Mouse (Mus musculus): ENCODE results near the gene Limk2.

Limk2 gene

GRCm38 (mm10) chr11:3302385-3302784 lies 106.6 kb downstream of the Limk2 start:
- DNase-seq (ENCODE audit: low read depth, low spot score), result no peak

- no peak for DNase-seq (ENCODE audit: low read depth, low spot score)
Measured at GRCm38 (mm10) chr11:3301075-3301474, 107.9 kb downstream of the Limk2 start.

DNA sequence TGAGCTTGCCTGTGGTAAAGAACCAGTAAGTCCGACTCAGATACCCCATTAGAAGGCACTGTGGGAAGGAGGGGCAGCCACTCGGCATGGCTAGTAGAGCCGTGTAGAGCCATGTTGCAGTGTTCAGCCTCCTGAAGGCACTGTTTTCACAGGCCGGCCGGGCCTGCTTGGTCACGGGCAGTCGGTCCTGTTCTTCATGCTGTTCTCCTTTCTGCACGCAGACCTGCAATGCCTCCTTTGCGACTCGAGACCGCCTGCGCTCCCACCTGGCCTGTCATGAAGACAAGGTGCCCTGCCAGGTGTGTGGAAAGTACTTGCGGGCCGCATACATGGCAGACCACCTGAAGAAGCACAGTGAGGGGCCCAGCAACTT lies 110.2 kb downstream of the Limk2 start:
- no peak for DNase-seq (ENCODE audit: low read depth, low spot score)

- DNase-seq (ENCODE audit: low read depth, low spot score), result no peak
Measured at GRCm38 (mm10) chr11:3297871-3298812, 110.8 kb downstream of the Limk2 start.

DNA sequence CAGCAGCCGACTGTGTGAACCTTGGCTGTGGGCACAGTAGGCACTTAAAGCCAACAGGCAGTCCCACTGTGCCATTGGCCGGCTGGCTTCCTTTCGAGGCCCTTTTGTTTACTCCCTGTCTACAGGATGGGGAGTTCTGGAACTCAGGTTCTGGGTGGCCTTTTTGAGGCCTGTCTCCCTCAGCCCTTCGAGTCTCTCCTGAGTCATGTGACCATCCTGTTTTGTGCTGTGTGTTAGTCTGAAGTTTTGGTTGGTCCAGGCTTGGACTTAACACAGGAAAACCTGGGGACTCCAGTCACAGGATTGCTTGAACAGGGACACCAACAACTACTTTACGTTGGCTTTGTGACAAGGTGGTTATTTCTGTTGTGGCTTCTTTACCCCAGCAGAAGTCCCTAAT lies 112.9 kb downstream of the Limk2 start:
- no peak for DNase-seq (ENCODE audit: low read depth, low spot score)

GRCm38 (mm10) chr11:3294641-3295040 lies 114.3 kb downstream of the Limk2 start:
- DNase-seq (ENCODE audit: low read depth, low spot score), result no peak
